Mouse (Mus musculus) cerebellum, postnatal 10 days (tissue): Measurements from ENCODE around the gene Vmn1r4.

Experiments
- DNase-seq, 2 experiments: peaks; one replicate each; pipeline ENCODE4 v3.0.0; 2021; ENCODE audit warnings: mixed read lengths in 2 of 2

Vmn1r4 gene

DNA sequence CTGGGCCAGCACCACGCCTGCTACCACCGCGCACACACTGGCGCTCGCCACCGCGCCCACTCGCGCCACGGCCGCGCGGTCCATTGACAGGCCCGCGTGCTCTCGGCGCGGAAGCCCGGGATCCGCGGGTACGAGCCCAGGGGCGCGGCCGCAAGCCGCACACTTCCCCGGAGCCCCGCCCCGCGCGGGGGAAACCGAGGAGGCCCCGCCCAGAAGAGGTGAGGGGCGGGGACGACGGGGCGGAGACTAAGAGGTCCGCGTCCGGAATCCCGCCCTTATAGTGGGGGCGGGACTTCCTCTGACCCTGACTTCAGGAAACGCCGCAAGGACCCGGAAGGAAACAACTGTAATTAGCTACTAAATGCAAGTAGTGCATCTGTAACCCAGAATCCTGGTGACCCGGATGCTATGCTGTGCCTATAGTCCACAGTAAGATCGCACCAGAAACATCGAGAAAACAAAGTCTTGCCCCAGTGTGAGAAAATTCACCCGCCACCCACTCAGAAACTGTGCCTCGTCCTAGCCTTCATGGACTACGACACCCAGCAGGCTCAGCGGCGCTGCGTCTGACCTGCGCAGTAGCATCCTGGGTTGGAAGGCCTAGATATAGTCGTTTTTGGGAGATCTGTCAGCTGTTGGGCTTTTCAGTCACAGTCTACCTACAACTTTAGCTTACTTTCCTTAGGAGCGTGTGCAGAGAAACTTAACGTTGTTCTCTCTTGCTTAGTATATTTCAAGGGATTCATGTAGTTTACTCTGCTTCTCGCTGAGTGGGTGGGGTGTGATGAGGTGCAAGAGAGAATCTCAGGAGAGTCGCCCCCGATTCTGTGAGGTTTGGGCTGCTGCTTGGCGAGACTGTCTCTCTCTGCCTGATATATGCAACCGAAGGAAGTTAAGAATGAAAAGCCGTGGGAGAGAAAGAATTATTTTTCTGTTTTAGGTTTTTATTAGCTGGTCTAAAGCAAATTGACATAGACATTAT, at the start of gene Vmn1r4, which contains the start of gene Nt5c3:
Gene Vmn1r4, plus strand, starts transcription at position 290 of the 982 bp plus-strand sequence.
Gene Nt5c3, minus strand, starts transcription at position 207 of the 982 bp plus-strand sequence.
- DNase-seq = peak; percentile 97 to 98

DNA sequence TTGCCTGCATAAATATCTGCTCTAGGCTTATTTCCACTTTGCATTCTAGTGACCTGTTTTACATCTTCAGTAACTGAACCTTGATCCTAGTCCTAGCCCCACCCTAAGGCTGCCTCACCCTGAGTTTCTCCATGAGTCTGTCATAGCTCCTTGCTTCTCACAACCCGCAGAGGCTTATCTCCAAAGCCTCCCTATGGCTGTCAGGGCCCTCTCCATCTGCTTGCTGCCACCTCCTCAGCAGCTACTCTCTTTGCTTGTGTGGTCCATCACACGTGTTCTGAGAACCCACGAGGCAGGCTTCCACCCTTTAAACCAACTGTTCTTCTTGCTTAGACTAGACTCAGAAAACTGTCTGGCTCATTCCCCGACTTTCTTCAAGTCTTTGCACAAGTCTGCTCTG, 46.9 kb upstream of the Vmn1r4 start:
- DNase-seq = no peak

DNA sequence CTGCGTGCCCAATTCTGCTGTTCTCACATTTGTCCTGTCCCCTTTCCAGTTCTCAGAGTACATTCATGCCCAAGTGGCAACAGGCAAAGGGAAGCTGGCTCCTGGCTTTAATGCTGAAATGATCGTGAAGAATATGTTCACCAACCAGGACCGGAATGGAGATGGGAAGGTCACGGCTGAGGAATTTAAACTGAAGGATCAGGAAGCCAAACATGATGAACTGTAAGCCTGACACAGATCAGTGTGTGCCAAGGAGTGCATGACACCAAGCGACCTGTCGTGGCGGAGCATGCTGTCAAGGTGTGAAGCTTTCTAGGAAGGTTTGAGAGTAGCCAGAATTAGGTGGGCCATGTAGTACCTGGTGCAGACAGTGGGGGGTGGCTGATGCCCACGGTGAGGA, 45.8 kb upstream of the Vmn1r4 start:
- DNase-seq = no peak

DNA sequence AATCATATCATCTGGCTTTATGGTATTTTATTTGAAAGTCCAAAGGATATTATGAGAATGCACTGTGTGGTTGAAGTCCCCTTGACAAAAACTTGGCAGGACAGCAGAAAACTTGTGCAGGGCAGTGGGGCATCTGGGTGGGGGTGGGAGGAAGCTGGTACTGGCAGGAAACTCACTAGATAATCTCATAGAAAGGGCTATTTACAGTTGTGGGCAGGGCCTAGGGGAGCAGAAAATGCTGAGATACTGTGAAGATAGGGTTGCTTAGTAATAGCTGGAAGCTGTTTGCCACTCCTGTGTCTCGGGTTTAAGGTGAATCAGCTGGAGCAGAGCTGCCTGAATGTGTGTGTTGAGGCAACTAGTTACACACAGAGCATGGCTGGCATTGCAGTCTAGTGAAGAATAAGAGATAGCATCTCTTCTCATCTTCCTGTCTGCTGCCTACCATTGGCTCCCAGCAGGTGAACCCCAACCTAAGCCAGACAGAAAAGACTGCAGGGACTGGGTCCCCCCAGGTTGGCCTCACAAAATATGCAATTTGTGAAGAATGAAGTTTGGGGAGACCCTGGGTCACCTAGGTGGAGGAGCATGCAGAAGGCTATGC, 44.4 kb upstream of the Vmn1r4 start:
- no peak for DNase-seq

DNA sequence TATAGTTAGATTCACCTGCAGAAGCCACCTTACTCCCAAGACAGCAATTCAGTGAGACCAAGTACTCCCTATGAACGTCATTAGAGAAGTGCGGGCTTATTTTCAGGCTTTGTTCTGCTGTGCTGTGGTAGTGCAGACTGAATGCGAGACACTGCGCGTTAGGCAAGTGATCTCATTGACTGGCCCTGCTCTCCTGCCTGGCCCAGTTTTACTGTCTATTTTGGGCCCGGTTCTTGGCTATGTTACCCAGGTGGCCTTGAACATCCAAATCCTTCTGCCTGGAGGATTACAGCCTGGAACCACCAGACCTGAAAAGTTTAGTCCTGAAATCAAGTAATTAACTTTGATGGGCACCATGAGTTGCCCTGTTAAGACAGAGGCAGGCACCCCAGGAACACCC, 35.3 kb upstream of the Vmn1r4 start:
- DNase-seq = no peak

DNA sequence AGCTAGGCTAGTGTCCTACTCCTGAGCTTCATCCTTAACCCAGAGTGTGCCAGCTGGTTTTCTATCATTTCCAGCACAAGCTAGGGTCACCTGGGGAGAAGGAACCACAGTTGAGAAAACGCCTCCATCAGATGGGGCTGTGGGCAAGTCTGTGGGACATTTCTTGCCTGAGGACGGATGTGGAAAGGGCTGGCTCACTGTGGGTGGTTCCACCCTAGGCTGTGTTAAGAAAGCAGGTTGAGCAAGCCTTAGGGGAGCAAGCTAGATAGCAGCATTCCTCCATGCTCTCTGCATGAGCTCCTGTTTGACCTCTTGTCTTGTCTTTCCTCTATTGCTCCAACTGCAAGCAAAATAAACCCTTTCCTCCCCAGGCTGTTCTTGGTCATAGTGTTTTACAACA, 33.1 kb upstream of the Vmn1r4 start:
- no peak for DNase-seq

DNA sequence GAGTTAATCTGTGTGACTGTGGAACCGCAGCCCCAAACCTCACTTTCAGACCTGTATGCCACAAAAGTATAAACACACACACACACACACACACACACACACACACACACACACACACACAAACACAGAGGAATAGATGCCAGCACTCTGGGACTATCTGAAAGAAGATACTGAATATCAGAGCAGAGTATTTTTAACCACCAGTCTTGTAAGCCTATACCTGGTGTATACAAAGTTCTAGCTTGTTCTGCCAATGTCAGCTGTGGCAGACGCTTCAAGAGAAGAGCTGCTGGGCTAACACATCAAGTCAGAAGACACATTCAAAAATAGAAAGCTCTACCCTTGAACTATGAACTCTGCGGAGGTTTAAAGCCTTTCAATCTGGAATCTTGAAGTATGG, 24.2 kb upstream of the Vmn1r4 start:
- no peak for DNase-seq

DNA sequence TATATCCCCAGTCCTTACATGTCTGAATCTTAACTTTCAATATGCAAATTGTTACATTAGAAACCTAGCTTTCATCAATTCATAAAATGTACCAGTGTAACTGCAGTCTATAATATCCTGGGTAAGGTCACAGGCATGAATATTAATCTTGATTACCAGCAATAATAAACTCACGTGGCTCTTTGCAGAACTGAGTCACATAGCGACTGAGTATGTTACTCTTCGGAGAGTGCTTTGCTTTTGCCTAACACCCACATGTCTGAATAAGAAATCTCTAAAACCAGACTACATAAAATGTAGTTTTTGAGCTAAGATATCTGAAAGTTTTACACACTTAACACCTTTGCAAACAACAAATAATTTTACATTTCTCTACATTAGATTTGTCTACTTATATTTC, 22.5 kb upstream of the Vmn1r4 start:
- DNase-seq = no peak

DNA sequence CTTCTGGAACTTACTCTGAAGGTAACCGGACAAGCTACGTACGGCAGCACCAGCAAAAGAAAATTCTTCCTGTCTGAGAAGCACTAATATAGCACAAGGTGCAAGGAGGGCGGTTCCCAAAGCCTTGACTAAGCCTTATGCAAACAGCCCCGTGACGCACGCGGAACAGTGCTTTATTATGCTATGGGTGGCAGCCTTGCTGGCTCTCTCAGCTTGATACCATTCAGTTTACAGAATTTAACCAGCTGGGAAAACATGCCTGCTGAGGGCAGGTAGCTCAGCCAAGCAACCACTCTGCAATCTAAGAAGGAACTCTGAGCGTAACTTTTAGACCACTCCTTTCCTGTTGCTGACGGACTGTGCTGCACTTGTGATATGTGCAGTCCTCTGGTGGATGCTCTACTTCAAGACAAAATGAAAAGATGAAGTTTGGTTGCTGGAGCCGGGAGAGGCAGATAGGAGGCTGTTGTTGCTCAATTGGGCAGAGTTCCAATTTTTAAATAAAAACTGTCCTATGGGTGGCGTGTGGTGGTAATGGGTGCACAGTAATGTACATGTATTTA, 21.9 kb upstream of the Vmn1r4 start:
- peak in 1 of 2 experiments; percentile 10 for DNase-seq

DNA sequence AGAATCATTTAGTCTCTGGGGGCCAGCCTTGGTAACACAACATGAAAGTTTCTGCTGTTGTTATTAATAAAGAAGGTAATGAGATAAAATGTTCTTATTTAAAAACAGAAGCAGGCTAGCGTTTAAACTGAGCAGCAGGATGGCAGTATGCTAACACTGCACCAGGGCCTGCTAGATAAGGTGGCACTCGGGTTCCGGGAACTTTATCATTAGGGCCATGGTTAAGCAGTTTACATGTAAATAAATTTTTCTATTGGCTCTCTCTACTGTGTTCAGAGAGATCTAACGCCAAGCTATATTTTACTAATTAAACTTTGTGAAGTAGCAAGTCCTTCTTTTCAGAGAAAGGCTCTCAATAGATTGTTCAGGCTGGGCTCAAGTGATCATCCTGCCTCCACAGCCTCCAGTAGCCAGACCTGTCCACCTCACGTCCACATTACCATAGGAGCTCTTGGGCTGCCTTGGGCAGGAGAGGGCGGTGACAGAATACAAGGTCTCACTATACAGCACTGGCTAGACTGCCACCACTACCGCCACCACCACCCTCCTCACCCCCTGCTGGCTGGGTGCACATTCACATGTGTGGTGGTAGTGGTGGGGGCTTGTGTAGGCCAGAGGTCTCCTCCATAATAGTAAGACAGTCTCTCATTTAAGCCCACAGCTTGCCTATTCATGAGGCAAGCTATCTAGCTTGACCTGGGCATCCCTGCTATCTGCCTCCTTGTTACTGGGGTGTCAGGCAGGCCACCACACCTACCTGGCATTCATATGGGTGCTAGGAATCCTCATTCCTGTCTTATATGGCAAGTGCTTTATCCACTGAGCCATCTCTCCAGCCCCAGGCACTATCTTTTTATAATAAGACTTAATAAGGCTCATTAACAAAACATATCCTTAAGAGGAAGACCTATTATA, 21.0 kb upstream of the Vmn1r4 start:
- peak in 1 of 2 experiments; percentile 6 for DNase-seq

DNA sequence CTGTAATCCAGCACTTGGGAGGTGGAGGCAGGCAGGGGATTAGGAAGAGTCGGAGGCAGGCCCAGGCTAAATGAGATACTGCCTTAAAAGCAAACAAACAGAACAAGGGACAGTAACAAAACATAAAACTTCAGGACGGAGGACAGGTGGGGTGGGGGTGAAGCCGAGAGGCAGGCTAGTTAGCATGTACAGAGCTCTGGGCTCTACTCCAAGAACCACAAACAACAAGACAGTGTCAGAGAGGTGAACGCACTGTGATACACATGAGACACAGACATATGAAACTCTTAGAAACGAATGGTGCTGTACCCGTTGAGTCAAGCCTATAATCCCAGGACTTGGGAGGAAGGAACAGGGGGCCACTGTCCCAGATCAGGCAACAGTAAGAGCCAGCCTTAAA, 20.0 kb upstream of the Vmn1r4 start:
- DNase-seq = peak in 1 of 2 experiments; percentile 9

DNA sequence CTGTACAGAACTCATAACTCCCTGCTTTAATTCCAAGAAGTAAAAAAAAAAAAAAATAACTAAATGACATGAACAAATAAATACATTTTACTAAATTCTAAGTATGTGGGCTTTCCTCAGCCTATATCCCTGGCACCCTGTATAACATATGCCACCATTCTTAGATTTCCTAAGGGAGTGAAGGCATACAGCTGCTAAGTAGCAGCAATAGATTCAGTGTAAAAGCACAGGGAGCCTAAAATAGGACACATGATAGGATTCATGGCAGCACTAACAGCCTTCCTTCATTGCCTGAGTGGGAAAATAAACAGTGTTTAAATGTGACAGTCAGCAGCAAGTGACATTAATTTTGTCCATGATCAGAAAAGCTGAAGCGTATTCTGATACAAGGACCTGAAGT, 19.5 kb upstream of the Vmn1r4 start:
- no peak for DNase-seq

DNA sequence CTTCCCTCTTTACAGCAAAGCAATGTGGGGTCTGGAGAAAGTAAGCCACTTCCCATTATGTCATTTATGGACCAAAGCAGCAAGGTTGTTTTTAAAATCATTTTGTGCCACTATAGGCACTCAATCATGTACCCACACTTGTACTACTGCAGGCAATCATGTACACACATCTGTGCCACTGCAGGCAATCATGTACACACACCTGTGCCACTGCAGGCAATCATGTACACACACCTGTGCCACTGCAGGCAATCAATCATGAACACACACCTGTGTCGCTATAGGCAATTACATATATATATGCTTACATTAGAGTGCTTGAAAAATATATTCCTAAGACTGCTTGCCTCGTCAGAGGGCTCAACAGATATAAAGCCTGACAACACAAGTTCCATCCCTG, 18.8 kb upstream of the Vmn1r4 start:
- DNase-seq = no peak

DNA sequence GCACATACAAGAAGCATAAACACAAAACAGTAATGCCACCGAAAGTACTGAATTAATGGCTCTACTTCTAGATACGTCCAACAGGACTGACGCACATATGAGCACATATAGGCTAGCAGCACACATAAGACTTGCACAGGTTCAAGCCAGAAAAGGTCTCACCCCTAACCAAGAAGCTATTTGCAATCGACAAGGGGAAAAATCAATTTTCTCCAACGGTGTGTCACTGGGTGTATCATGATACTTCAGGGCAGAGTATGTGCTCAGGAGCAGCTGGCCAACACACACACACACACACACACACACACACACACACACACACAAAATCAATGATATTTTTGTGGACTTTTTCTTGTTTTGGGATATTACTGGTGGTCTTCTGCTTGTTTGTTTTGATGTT, 18.3 kb upstream of the Vmn1r4 start:
- no peak for DNase-seq

DNA sequence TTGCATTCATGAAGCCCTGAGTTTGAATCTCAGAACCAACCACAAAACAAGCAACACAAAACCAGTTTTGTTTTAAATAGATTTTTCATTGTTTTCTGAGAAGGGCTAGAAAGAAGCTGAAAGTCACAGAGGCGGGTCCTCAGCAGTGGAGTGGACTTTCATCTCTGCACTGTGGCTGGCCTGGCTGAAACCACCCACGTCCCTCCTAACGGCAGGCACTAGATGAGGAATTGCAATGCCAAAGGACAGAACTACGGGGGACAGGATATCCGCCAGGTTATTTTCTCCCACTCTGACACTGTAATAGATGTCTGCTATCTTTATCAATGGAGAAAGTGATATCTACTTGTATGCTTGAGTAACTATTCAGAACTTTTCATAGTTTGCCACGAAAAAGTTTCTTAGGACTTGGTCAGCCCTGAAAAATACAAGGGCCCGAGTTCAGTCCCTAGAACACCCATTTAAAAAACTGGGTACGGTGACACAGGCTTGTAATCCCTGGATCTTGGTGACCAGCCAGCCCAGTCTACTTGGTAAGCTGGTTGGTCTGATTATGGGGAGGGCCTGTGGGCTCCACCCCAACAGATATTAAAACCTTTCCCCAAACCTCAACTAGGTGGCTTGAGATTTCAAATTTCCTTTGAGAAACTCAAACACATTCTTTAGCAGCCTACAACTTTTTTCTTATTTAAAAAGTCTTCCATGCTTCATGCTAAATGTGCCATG, 17.5 kb upstream of the Vmn1r4 start:
- DNase-seq = no peak

DNA sequence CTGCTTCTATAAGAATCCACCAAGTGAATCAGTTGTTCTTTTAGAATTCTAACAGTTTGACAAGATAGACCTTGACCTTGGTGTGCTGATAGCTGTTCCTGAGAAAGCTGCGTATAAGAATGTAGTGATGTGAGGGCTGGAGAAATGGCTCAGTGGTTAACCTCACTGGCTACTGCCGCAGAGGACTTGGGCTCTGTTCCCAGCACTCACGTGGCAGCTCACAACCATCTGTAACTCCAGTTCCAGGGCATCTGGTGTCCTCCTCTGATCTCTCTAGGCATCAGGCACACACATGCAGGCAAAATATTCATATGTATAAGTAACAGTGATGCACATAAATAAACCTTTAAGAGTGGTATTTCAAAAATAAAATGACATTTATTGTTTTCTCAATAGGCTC, 15.8 kb upstream of the Vmn1r4 start:
- peak in 1 of 2 experiments; percentile 8 for DNase-seq

DNA sequence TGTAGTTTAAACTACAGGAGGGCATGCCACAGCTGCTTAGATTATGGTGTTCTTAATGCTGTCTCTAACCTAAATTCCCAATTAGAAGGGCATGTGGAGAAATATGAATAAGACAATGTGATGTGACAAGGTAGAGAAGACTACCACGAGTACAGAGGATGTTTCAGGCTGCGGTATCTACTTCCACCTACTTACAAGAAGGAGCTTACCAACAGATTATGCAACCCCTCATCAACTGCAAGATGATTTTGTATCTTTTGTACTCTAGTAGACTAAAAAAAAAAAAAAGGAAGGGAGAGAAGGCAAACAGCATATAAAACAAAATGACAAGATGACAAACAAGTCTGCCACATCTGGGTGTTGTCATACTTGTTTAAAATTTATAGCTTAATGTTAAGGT, 15.4 kb upstream of the Vmn1r4 start:
- DNase-seq = no peak

DNA sequence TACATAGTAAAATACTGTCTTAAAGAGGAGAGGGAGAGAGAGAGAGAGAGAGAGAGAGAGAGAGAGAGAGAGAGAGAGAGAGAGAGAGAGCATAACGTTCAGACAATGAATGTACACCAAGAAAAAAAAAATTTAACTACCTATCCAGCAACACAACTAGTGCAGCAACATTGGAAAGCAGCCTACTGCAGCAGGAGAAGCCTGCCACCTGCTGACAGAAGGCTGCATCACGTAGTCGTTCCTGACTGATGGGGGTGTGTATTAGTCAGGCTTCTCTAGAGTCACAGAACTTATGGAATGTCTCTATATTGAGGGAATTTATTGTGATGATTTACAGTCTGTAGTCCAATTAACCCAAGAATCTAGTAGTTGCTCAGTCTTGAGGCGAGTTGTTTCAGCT, 14.9 kb upstream of the Vmn1r4 start:
- DNase-seq = peak; percentile 47 to 59

DNA sequence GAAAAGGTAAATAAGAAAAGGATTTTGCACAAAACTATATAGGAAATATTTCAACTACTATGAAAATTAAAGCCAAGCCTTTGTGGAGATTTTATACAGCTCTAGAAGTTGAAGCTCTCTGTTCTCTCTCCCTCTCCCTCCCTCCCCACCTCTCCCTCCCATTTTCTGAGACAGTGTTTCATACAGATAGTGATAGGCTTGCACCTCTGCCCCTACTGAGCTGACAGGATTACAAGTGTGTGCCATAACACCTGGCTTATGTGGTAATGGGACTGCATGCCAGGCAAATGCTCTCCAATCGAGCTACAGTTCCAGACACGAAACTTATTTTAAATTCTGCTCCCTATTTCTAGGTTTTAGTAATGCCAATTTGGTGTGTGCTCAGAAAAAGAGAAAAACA, 12.9 kb upstream of the Vmn1r4 start:
- no peak for DNase-seq

DNA sequence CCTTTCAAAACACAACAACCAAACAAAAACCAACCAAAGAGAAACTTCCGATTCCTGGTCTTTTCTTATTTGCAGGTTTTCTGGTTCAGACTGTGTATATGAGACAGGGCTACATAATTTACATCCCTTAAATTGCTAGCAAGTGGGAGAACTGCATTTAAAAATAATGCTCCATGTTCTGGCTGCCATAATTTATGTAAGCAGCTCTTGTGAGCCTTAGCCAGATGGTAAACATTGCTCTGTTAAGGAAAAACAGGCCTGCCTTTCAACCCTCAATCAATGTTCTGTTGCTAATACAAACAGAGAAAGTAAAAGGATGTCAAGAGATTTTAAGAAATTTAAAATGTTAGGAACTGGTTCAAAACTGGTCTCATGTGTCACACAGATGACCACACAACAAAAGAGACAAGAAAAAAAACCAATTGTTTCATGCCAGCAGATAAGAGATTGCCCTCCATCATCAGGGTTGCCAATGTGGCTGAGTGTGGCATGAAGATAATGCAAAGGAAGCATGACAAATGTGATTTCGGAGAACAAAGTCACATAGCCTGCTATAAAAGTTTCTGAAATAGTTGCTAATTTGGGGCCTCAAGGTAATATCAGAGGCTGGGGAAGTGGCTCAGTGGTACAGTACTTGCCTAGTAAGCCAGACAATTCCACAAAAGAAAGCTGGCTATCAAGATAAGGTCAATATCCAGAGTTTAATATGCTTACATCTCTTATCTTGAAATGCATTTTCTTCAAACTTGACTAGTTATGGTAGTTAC, 10.5 kb upstream of the Vmn1r4 start:
- no peak for DNase-seq

DNA sequence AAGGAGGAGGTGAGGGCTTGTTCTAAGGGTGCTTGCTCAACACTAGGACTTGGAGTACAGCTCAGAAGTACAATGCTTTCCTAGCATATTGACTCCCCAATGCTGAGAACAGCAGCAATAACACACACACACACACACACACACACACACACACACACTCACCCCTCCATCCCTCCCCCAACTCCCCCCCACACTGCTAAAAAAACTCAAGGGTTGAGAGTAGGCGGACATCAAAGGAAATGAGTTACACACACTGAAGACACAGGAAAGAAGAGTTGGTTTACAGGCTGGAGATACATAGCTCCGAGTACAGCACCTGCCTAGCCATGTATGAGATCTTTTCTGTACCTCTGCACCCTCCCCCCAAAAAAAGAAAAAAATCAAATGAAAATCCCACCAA, 7.5 kb upstream of the Vmn1r4 start:
- DNase-seq = no peak
